In the genomic region with DNA sequence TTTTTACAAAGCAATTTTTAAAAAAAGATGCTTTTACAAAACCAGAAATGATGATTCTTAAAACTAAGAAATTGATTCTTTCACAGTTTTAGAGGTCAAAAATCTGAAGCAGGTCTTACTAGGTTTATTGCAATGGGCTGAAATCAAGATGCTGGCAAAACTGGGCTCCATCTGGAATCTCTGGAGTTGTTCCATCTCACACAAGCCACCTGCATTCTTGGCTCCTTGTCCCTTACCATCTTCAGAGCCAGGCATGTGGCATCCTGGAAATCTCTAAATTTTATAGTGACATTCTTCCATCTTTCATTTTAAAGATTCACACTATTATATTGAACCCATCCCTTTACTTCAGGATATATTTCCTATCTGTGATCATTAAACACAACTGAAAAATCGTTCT, we compare ENCODE assay signal across 20 mouse cellular contexts.
DNase-seq lines count a peak whose midpoint lies in the region; ATAC-seq and TF ChIP-seq lines count a peak whose summit lies in the region.
"Had no signal": no experiment of that assay in that cellular context is flagged by ENCODE, and none has a peak within 500 bp of the region (broad histone marks: within the 10 kb centered on the region; RNA-seq: fewer than 3 reads in every experiment).

No protein-coding gene starts in this region.

- no peak overlapping the region for H3K9ac ChIP-seq in forebrain, embryonic 14.5 days (ENCODE audit: low read length)
- no peak overlapping the region for H3K9ac ChIP-seq in forebrain, embryonic 12.5 days
- H3K9ac ChIP-seq: embryonic facial prominence, embryonic 15.5 days; limb, embryonic 13.5 days; liver, embryonic 13.5 days; midbrain, embryonic 12.5 days had no signal

- WGBS in forebrain, embryonic 14.5 days = 81% methylated on average over 1 of the region's 1 CpGs
- WGBS in forebrain, embryonic 12.5 days = 74% methylated on average over 1 of the region's 1 CpGs

- ATAC-seq in forebrain, embryonic 14.5 days = peak; percentile 56; the same call in 1 of the 2 replicates
- no peak for ATAC-seq in forebrain, embryonic 12.5 days (ENCODE audit: low FRiP score)

- H3K27me3 ChIP-seq in forebrain, embryonic 14.5 days (replicated peaks; ENCODE audit: control insufficient read depth, insufficient read depth, low read length) = no peaks in the 10 kb centered on the region
- no peaks in the 10 kb centered on the region for H3K27me3 ChIP-seq in forebrain, embryonic 12.5 days
- H3K27me3 ChIP-seq: embryonic facial prominence, embryonic 15.5 days; limb, embryonic 13.5 days; liver, embryonic 13.5 days; midbrain, embryonic 12.5 days had no signal

- H3K4me2 ChIP-seq in forebrain, embryonic 14.5 days (ENCODE audit: low read length) = no peak overlapping the region
- H3K4me2 ChIP-seq in forebrain, embryonic 12.5 days = no peak overlapping the region
- H3K4me2 ChIP-seq: embryonic facial prominence, embryonic 15.5 days; heart, embryonic 11.5 days; limb, embryonic 13.5 days; liver, embryonic 13.5 days; midbrain, embryonic 12.5 days had no signal

- intact Hi-C loops in left cerebral cortex, postnatal 4 days (cut with DNase I) = no loop called here
- intact Hi-C loops in left cerebral cortex, adult 2 months (cut with DNase I) = no loop called here

- no peaks in the 10 kb centered on the region for H3K4me1 ChIP-seq in forebrain, embryonic 14.5 days (ENCODE audit: control insufficient read depth, insufficient read depth, low read length)
- H3K4me1 ChIP-seq in forebrain, embryonic 12.5 days = no peaks in the 10 kb centered on the region
- H3K4me1 ChIP-seq: embryonic facial prominence, embryonic 15.5 days; limb, embryonic 13.5 days; liver, embryonic 13.5 days; midbrain, embryonic 12.5 days had no signal

- H3K9me3 ChIP-seq in forebrain, embryonic 14.5 days (replicated peaks; ENCODE audit: control insufficient read depth, low read length) = no peaks in the 10 kb centered on the region
- no peaks in the 10 kb centered on the region for H3K9me3 ChIP-seq in forebrain, embryonic 12.5 days
- H3K9me3 ChIP-seq: embryonic facial prominence, embryonic 15.5 days; limb, embryonic 13.5 days; liver, embryonic 13.5 days; midbrain, embryonic 12.5 days had no signal

- H3K4me3 ChIP-seq in forebrain, embryonic 14.5 days (ENCODE audit: low read depth, low read length) = no peak overlapping the region
- no peak overlapping the region for H3K4me3 ChIP-seq in forebrain, embryonic 12.5 days (replicated peaks)
- no peak overlapping the region for H3K4me3 ChIP-seq in left cerebral cortex, adult 2 months
- H3K4me3 ChIP-seq: embryonic facial prominence, embryonic 15.5 days; gastrocnemius, adult 2 months; limb, embryonic 13.5 days; liver, embryonic 13.5 days; midbrain, embryonic 12.5 days had no signal

- no peak for TF ChIP-seq CTCF in left cerebral cortex, adult 2 months (IDR thresholded peaks at IDR 0.05)

- H3K27ac ChIP-seq in forebrain, embryonic 14.5 days (ENCODE audit: low read depth, low read length) = no peak overlapping the region
- no peak overlapping the region for H3K27ac ChIP-seq in forebrain, embryonic 12.5 days
- H3K27ac ChIP-seq in left cerebral cortex, adult 2 months = no peak overlapping the region
- H3K27ac ChIP-seq: embryonic facial prominence, embryonic 15.5 days; gastrocnemius, adult 2 months; limb, embryonic 13.5 days; liver, embryonic 13.5 days; midbrain, embryonic 12.5 days; stomach, postnatal 0 days had no signal

- peaks cover 8% of the 10 kb centered on the region; the same call in 1 of the 2 replicates for H3K36me3 ChIP-seq in forebrain, embryonic 14.5 days (ENCODE audit: control insufficient read depth, insufficient read depth, low read length)
- no peaks in the 10 kb centered on the region for H3K36me3 ChIP-seq in forebrain, embryonic 12.5 days (replicated peaks)
- H3K36me3 ChIP-seq: embryonic facial prominence, embryonic 15.5 days; limb, embryonic 13.5 days; liver, embryonic 13.5 days; midbrain, embryonic 12.5 days had no signal

- DNase-seq in forebrain, embryonic 14.5 days (ENCODE audit: low spot score) = peak; percentile 49
- DNase-seq in left cerebral cortex, postnatal 4 days = peak; percentile 71
- no peak for DNase-seq in left cerebral cortex, adult 2 months (ENCODE audit: extremely low spot score in 1 of 2, low spot score in 2 of 2)
- peak; percentile 98 for DNase-seq in cerebellum, adult 9-10 months
- DNase-seq in telencephalon, adult 2 months (ENCODE audit: low read depth, low spot score) = peak; percentile 27
- DNase-seq in adrenal gland, adult 18-20 months (ENCODE audit: low spot score in 2 of 2) = no peak
- DNase-seq in embryo, embryonic 10 days (ENCODE audit: low spot score) = no peak
- DNase-seq: adrenal gland, postnatal 14 days; gastrocnemius, adult 2 months; kidney, adult 11 months; layer of hippocampus, postnatal 36 days; liver, embryonic 13.5 days; lung, adult 2 months; lung, postnatal 14 days had no signal

Comparison
In these comparisons a context has a peak if more than half of its experiments do, and no peak if none do; other contexts are left out.
1. DNase-seq: peak in forebrain, embryonic 14.5 days (single experiment), left cerebral cortex, postnatal 4 days (single experiment), cerebellum, adult 9-10 months (single experiment) and telencephalon, adult 2 months (single experiment); none in left cerebral cortex, adult 2 months (0 of 2), adrenal gland, adult 18-20 months (0 of 2) and embryo, embryonic 10 days (single experiment).